Mouse (Mus musculus): ENCODE results near the gene Icam4. TPM values are rescaled to one million over a fixed set of nuclear protein-coding genes. Genes with fewer than 3 reads are reported as not detected.
"Not testable (repeated sequence)": the region's sequence is repeated elsewhere in the genome, so short reads cannot be mapped to it uniquely, and the experiment has no call there.

Gene Icam4
- polyA plus RNA-seq, 1 experiment, result 0.21 TPM

DNA sequence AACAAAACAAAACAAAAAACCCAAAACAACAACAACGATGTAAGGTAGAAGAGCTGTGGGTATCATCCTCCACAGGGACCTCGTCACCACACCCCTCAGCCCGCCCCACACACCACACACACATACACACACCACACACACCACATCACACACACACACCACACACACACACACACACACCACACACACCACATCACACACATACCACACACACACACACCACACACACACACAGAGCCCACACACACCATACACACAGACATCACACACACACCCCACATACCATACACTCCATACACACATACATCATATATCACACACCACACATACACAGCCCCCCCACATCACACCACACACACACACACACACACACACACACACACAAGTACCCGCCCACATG is 37.6 kb upstream of the Icam4 start:
- Histone ChIP-seq H3K4me1 (ENCODE audit: control insufficient read depth, insufficient read depth, low read length) (peaks cover 2% of the 10 kb centered on the region), H3K4me3 (ENCODE audit: control insufficient read depth, low read depth, low read length) (no peak overlapping the region), H3K27me3 (ENCODE audit: control insufficient read depth, insufficient read depth, low read length) (no peaks in the 10 kb centered on the region), H3K27ac (ENCODE audit: control insufficient read depth, insufficient read depth, low read depth, low read length) (no peak overlapping the region), H3K36me3 (ENCODE audit: control insufficient read depth, insufficient read depth, low read length) (no peaks in the 10 kb centered on the region)
- TF ChIP-seq POLR2A (IDR thresholded peaks at IDR 0.05; ENCODE audit: control insufficient read depth, low read depth, low read length) (no peak), CTCF (IDR thresholded peaks at IDR 0.05; ENCODE audit: control insufficient read depth, insufficient read depth, insufficient replicate concordance, low read depth, low read length) (no peak)

DNA sequence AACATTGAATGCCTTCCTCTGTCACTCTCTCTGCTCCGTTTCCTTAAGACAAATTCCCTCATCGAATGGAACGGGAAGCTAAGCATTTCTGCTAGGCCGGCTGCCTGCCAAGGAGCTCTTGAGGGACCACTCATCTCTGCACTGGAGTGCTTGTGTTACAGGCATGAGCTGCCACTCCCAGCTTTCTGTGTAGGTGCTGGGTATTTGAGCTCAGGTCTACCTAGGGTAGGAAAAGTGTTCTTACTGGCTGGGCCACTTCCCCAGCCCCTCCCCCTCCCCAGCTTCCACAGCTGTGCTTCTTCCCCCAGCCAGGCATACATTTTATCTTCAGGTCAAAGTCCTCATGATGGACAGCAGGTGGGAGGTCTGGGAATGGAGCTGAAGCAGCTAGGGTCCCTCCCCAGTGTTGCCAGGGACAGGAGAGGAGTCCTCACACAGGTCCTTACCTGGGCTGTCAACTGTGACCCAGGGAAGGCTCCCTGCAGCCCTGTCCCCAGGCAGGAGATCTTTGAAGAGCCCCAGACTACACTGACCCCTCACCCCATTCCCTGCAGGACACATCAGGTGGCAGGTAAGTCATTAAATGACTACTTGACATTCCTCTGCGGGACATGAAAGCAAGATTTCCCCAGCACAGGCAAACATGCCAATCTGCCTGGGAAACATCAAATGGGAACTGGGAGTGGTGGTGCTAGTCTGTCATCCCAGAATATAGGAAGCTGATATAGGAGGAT is 35.8 kb upstream of the Icam4 start:
- Histone ChIP-seq H3K4me1 (ENCODE audit: control insufficient read depth, insufficient read depth, low read length) (peaks cover 2% of the 10 kb centered on the region), H3K36me3 (ENCODE audit: control insufficient read depth, insufficient read depth, low read length) (no peaks in the 10 kb centered on the region), H3K4me3 (ENCODE audit: control insufficient read depth, low read depth, low read length) (no peak overlapping the region), H3K27ac (ENCODE audit: control insufficient read depth, insufficient read depth, low read depth, low read length) (no peak overlapping the region), H3K27me3 (ENCODE audit: control insufficient read depth, insufficient read depth, low read length) (no peaks in the 10 kb centered on the region)
- TF ChIP-seq CTCF (IDR thresholded peaks at IDR 0.05; ENCODE audit: control insufficient read depth, insufficient read depth, insufficient replicate concordance, low read depth, low read length), result no peak
- no peak for TF ChIP-seq POLR2A (IDR thresholded peaks at IDR 0.05; ENCODE audit: control insufficient read depth, low read depth, low read length)

DNA sequence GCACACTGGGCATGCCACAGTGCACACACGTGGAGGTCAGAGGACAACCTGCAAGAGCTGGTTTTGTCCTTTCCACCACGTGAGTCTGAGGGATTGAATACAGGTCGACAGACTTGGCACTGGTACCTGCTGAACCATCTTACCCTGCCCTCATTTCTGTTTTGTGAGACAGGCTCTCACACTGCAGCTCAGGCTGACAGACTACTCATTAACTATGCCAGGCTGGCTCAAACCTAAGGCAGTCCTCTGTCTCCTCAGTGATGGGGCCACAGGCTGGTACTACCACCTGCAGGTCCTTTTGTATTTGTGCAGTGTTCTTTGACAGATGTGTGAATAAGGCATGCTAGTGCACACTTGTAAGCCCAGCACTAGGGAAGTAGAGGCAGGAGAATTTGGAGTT is 34.1 kb upstream of the Icam4 start:
- TF ChIP-seq POLR2A (IDR thresholded peaks at IDR 0.05; ENCODE audit: control insufficient read depth, low read depth, low read length), result no peak
- TF ChIP-seq CTCF (IDR thresholded peaks at IDR 0.05; ENCODE audit: control insufficient read depth, insufficient read depth, insufficient replicate concordance, low read depth, low read length), result no peak
- no peak overlapping the region for H3K27ac ChIP-seq (ENCODE audit: control insufficient read depth, insufficient read depth, low read depth, low read length)
- no peaks in the 10 kb centered on the region for H3K27me3 ChIP-seq (ENCODE audit: control insufficient read depth, insufficient read depth, low read length)
- H3K4me1 ChIP-seq (ENCODE audit: control insufficient read depth, insufficient read depth, low read length), result peaks cover 2% of the 10 kb centered on the region
- H3K36me3 ChIP-seq (ENCODE audit: control insufficient read depth, insufficient read depth, low read length), result no peaks in the 10 kb centered on the region
- peak overlapping the region; percentile 74 for H3K4me3 ChIP-seq (ENCODE audit: control insufficient read depth, low read depth, low read length)

DNA sequence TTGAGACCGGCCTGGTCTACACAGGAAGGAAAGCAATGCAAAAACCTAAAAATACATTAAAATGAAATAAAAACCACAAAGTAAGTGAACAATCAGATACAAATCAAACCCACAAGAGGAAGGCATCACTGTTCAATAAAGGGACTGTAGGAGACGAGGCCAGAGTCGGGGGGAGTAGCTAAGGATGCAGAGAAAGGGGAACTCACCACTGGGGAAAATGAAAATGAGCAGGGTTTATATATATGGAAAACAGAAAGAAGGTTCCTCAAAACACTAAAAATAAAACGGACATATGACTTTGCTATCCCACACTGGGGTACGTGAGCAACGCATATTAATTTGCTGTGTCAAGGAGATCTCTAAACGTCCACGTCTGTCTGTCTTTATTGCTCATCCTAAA is 32.1 kb upstream of the Icam4 start:
- H3K27ac ChIP-seq (ENCODE audit: control insufficient read depth, insufficient read depth, low read depth, low read length), result no peak overlapping the region
- no peaks in the 10 kb centered on the region for H3K4me1 ChIP-seq (ENCODE audit: control insufficient read depth, insufficient read depth, low read length)
- TF ChIP-seq POLR2A (IDR thresholded peaks at IDR 0.05; ENCODE audit: control insufficient read depth, low read depth, low read length) (no peak), CTCF (IDR thresholded peaks at IDR 0.05; ENCODE audit: control insufficient read depth, insufficient read depth, insufficient replicate concordance, low read depth, low read length) (no peak)
- H3K4me3 ChIP-seq (ENCODE audit: control insufficient read depth, low read depth, low read length), result no peak overlapping the region
- H3K27me3 ChIP-seq (ENCODE audit: control insufficient read depth, insufficient read depth, low read length), result no peaks in the 10 kb centered on the region
- no peaks in the 10 kb centered on the region for H3K36me3 ChIP-seq (ENCODE audit: control insufficient read depth, insufficient read depth, low read length)

DNA sequence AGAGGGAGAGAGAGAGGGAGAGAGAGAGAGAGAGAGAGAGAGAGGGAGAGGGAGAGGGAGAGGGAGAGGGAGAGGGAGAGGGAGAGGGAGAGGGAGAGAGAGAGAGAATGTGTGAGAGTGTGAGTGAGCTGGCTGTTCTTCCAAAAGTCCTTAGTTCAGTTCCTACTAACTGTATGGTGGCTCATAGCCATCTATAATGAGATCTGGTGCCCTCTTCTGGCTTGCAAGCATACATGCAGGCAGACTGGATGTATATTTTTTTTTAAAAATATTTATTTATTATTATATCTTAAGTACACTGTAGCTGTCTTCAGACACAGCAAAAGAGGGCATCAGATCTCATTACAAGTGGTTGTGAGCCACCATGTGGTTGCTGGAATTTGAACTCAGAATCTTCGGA is 30.8 kb upstream of the Icam4 start:
- H3K27me3 ChIP-seq (ENCODE audit: control insufficient read depth, insufficient read depth, low read length); H3K4me3 ChIP-seq (ENCODE audit: control insufficient read depth, low read depth, low read length); H3K4me1 ChIP-seq (ENCODE audit: control insufficient read depth, insufficient read depth, low read length); H3K27ac ChIP-seq (ENCODE audit: control insufficient read depth, insufficient read depth, low read depth, low read length); H3K36me3 ChIP-seq (ENCODE audit: control insufficient read depth, insufficient read depth, low read length): not testable (repeated sequence)

DNA sequence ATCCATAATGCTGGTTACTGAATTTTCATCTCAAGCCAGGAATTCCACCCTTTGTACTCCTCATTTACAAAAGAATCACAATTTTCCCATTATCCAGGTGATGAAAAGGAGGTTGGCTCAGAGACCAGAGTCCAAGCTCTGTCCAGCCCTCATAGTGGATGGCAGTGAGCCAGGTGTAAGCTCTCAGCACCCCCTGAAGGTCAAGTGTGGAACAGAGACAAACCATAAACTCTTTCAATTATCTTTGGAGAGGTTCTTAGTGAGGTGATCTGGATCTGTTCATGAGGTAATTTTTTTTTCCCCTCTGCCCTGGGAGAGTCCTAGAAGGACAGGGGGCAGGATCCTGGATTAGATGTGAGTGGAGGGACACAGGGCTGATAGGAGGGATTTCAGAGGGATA is 28.4 kb upstream of the Icam4 start:
- no peak overlapping the region for H3K27ac ChIP-seq (ENCODE audit: control insufficient read depth, insufficient read depth, low read depth, low read length)

DNA sequence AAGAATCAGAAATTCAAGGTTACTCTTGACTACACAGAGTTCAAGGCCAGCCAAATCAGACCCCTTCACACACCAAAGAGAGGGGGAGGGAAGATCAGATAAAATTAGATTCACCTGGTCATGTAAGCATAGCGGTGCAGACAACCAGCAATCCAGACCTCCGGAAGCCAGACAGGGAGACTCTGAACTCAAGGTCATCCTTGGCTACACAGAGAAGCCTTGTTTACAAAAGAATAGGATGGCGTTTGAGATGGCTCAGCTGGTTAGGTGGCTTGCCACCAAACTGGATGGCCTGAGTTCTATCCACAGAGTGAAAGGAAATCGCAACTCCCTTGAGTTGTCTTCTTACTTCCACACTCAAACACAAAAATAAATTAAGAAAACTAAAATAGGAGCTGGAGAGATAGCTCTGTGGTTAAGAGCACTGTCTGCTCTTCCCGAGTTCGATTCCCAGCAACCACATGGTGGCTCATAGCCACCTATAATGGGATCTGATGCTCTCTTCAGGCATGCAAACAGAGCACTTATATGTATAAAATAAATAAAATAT is 27.4 kb upstream of the Icam4 start:
- TF ChIP-seq CTCF (IDR thresholded peaks at IDR 0.05; ENCODE audit: control insufficient read depth, insufficient read depth, insufficient replicate concordance, low read depth, low read length), result no peak
- TF ChIP-seq POLR2A (IDR thresholded peaks at IDR 0.05; ENCODE audit: control insufficient read depth, low read depth, low read length), result no peak
- Histone ChIP-seq H3K4me3 (ENCODE audit: control insufficient read depth, low read depth, low read length) (no peak overlapping the region), H3K27me3 (ENCODE audit: control insufficient read depth, insufficient read depth, low read length) (no peaks in the 10 kb centered on the region), H3K27ac (ENCODE audit: control insufficient read depth, insufficient read depth, low read depth, low read length) (no peak overlapping the region), H3K4me1 (ENCODE audit: control insufficient read depth, insufficient read depth, low read length) (peaks cover 3% of the 10 kb centered on the region; the same call in 1 of the 2 replicates), H3K36me3 (ENCODE audit: control insufficient read depth, insufficient read depth, low read length) (no peaks in the 10 kb centered on the region; the same call in 1 of the 2 replicates)

More for the DNA sequence above, 28.4 kb upstream of the Icam4 start:
- Histone ChIP-seq H3K36me3 (ENCODE audit: control insufficient read depth, insufficient read depth, low read length) (no peaks in the 10 kb centered on the region), H3K4me3 (ENCODE audit: control insufficient read depth, low read depth, low read length) (no peak overlapping the region), H3K4me1 (ENCODE audit: control insufficient read depth, insufficient read depth, low read length) (peaks cover 3% of the 10 kb centered on the region; the same call in 1 of the 2 replicates), H3K27me3 (ENCODE audit: control insufficient read depth, insufficient read depth, low read length) (no peaks in the 10 kb centered on the region)
- TF ChIP-seq CTCF (IDR thresholded peaks at IDR 0.05; ENCODE audit: control insufficient read depth, insufficient read depth, insufficient replicate concordance, low read depth, low read length), result no peak
- no peak for TF ChIP-seq POLR2A (IDR thresholded peaks at IDR 0.05; ENCODE audit: control insufficient read depth, low read depth, low read length)

Measured in testis, adult 2 months (tissue).